Mouse (Mus musculus): Measurements from ENCODE around the gene Wdr11. TPM values are rescaled to one million over a fixed set of nuclear protein-coding genes. Genes with fewer than 3 reads are reported as not detected.

Gene Wdr11
- 20.3 and 21.0 TPM in 2 replicates for polyA plus RNA-seq (2015; fragmentation: Nextera tagmentation; extraction: Ambion mirVana)

GRCm38 (mm10) chr7:129591371-129592131 is at the start of gene Wdr11:
Gene Wdr11 (plus strand): TSS chr7:129591863.
- TF ChIP-seq CTCF (IDR thresholded peaks at IDR 0.05) (no peak), EP300 (IDR thresholded peaks at IDR 0.05) (no peak)
- H3K36me3 ChIP-seq (ENCODE audit: insufficient read depth, low read length): no peaks in the 10 kb centered on the region
- H3K9ac ChIP-seq (replicated peaks; ENCODE audit: low read depth): peak within 1 kb of the TSS; percentile 52
- peak; percentile 87 for DNase-seq (ENCODE audit: low spot score)
- peak within 1 kb of the TSS; percentile 87 for H3K27ac ChIP-seq (ENCODE audit: low read length)
- H3K9me3 ChIP-seq (ENCODE audit: low read length): no peaks in the 10 kb centered on the region
- H3K4me2 ChIP-seq (replicated peaks; ENCODE audit: low read depth, low read length): peak within 1 kb of the TSS; percentile 68
- ATAC-seq: peak; percentile 93
- no peaks in the 10 kb centered on the region for H3K27me3 ChIP-seq (replicated peaks; ENCODE audit: insufficient read depth, low read length)
- H3K4me3 ChIP-seq (ENCODE audit: low read depth, low read length): peak within 1 kb of the TSS; percentile 61
- peaks cover 4% of the 10 kb centered on the region for H3K4me1 ChIP-seq (ENCODE audit: insufficient read depth, low read depth, low read length)
- WGBS: 5% methylated on average over 37 of the region's 37 CpGs

DNA sequence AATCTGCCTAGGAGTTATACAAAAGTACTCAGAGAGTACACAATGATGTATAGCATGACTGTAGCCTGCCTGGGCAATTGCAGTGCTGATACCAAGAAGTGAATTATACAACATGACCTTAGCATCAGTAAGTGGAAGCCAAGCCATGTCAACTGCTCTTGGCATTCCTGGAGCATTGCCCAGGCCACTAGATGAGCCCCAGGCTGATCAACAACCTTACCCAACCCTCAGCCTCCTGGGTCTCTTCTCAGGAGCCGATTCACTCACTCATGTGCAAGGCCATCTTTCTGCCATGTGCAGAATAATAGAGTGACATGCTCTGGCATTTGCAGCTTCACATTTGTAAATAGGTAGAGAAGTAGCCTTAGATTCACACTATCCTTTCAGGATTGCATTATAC is 24.1 kb upstream of the Wdr11 start:
- Histone ChIP-seq H3K36me3 (ENCODE audit: insufficient read depth, low read length) (no peaks in the 10 kb centered on the region), H3K4me3 (ENCODE audit: low read depth, low read length) (no peak overlapping the region), H3K4me1 (ENCODE audit: insufficient read depth, low read depth, low read length) (no peaks in the 10 kb centered on the region), H3K4me2 (replicated peaks; ENCODE audit: low read depth, low read length) (no peak overlapping the region), H3K9ac (replicated peaks; ENCODE audit: low read depth) (no peak overlapping the region), H3K27ac (ENCODE audit: low read length) (no peak overlapping the region), H3K27me3 (replicated peaks; ENCODE audit: insufficient read depth, low read length) (no peaks in the 10 kb centered on the region), H3K9me3 (ENCODE audit: low read length) (no peaks in the 10 kb centered on the region)
- TF ChIP-seq EP300 (IDR thresholded peaks at IDR 0.05) (no peak), CTCF (IDR thresholded peaks at IDR 0.05) (no peak)
- ATAC-seq (no peak), DNase-seq (ENCODE audit: low spot score) (no peak)
- WGBS: 68% methylated on average over 1 of the region's 1 CpGs

DNA sequence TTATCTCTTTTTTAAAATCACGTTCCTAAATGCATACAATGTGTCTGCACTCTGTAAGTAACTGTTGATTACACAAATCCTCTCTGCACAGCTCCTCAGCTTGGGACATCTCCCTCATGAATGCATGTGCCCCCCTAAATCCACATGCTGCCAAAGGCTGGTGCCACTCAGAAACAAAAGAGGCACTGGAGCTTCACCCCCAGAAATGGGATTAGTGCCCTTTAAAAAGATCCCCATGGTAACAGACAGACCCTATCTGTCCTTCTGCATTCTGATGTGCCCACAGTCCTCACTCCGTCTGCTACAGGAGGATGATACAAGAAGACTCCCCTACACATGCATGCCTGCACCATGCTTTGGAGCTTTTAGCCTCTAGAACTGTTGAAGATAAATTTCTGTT is 23.3 kb upstream of the Wdr11 start:
- no peak for ATAC-seq
- DNase-seq (ENCODE audit: low spot score): no peak

DNA sequence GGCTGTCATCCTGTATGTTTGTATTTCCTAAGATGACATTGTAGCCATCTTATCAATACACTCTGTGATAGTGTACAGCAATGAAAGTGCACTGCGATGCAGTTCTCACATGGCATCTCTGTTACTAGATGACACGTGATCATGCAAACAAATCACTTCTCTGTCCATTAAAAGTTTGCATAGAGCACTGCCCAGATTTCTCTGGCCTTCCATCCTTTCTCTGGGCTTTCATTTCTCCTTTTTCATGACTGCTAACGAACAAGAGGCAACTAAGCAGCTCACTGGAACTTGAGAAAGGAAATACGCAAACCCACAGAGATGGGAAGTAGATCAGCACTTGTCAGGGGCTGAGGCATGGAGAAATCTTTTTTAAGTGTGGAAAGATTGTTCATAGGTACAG is 17.2 kb upstream of the Wdr11 start:
- H3K4me3 ChIP-seq (ENCODE audit: low read depth, low read length): no peak overlapping the region
- H3K9me3 ChIP-seq (ENCODE audit: low read length): no peaks in the 10 kb centered on the region
- no peaks in the 10 kb centered on the region for H3K4me1 ChIP-seq (ENCODE audit: insufficient read depth, low read depth, low read length)
- ATAC-seq: no peak
- no peak for DNase-seq (ENCODE audit: low spot score)
- WGBS: 53% methylated on average over 4 of the region's 4 CpGs
- no peak overlapping the region for H3K9ac ChIP-seq (replicated peaks; ENCODE audit: low read depth)
- H3K27me3 ChIP-seq (replicated peaks; ENCODE audit: insufficient read depth, low read length): no peaks in the 10 kb centered on the region
- H3K36me3 ChIP-seq (ENCODE audit: insufficient read depth, low read length): no peaks in the 10 kb centered on the region
- TF ChIP-seq CTCF (IDR thresholded peaks at IDR 0.05): no peak
- no peak for TF ChIP-seq EP300 (IDR thresholded peaks at IDR 0.05)
- no peak overlapping the region for H3K27ac ChIP-seq (ENCODE audit: low read length)
- no peak overlapping the region for H3K4me2 ChIP-seq (replicated peaks; ENCODE audit: low read depth, low read length)

More for the DNA sequence above, 23.3 kb upstream of the Wdr11 start:
- Histone ChIP-seq H3K27ac (ENCODE audit: low read length) (no peak overlapping the region), H3K36me3 (ENCODE audit: insufficient read depth, low read length) (no peaks in the 10 kb centered on the region), H3K4me1 (ENCODE audit: insufficient read depth, low read depth, low read length) (no peaks in the 10 kb centered on the region), H3K9me3 (ENCODE audit: low read length) (no peaks in the 10 kb centered on the region), H3K4me2 (replicated peaks; ENCODE audit: low read depth, low read length) (no peak overlapping the region), H3K9ac (replicated peaks; ENCODE audit: low read depth) (no peak overlapping the region), H3K4me3 (ENCODE audit: low read depth, low read length) (no peak overlapping the region), H3K27me3 (replicated peaks; ENCODE audit: insufficient read depth, low read length) (no peaks in the 10 kb centered on the region)
- 58% methylated on average over 2 of the region's 2 CpGs for WGBS
- TF ChIP-seq EP300 (IDR thresholded peaks at IDR 0.05) (no peak), CTCF (IDR thresholded peaks at IDR 0.05) (no peak)

GRCm38 (mm10) chr7:129575110-129575784 is 16.4 kb upstream of the Wdr11 start:
- H3K4me3 ChIP-seq (ENCODE audit: low read depth, low read length): no peak overlapping the region
- DNase-seq (ENCODE audit: low spot score) (no peak), ATAC-seq (no peak)
- H3K4me2 ChIP-seq (replicated peaks; ENCODE audit: low read depth, low read length): no peak overlapping the region
- H3K9me3 ChIP-seq (ENCODE audit: low read length): no peaks in the 10 kb centered on the region
- H3K4me1 ChIP-seq (ENCODE audit: insufficient read depth, low read depth, low read length): no peaks in the 10 kb centered on the region
- 22% methylated on average over 7 of the region's 7 CpGs for WGBS
- no peaks in the 10 kb centered on the region for H3K36me3 ChIP-seq (ENCODE audit: insufficient read depth, low read length)
- no peak overlapping the region for H3K27ac ChIP-seq (ENCODE audit: low read length)
- TF ChIP-seq CTCF (IDR thresholded peaks at IDR 0.05) (no peak), EP300 (IDR thresholded peaks at IDR 0.05) (no peak)
- no peaks in the 10 kb centered on the region for H3K27me3 ChIP-seq (replicated peaks; ENCODE audit: insufficient read depth, low read length)
- no peak overlapping the region for H3K9ac ChIP-seq (replicated peaks; ENCODE audit: low read depth)

DNA sequence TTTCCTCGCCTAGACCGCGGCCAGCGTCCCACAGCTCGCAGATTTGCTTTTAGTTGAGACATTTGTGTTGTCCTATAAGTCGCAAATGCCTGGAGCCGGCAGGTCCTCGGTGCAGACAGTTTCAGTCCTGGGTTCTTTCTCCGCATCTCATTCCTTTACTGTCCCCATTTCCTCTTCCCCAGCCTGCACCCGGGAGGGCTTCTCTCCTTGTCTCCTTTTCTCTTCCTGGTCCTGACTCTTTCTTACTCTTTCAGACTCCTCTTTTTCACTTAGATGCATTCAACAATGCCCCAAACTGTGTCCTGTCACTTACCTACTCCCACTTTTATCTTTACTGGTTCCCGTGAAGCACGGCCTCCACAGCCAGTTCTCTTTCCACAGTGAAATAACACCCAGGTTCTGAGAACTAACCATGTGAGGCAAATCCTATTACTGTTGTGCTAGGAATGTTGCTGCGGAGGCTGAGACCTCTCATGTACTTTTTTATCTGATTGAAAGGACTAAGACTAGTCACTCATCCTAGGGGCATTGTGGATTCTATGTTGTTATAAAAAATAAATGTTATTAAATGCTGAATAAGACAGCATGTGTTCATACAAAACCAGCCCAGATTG is 576 bp downstream of the Wdr11 start:
- H3K27me3 ChIP-seq (replicated peaks; ENCODE audit: insufficient read depth, low read length): no peaks in the 10 kb centered on the region
- H3K4me1 ChIP-seq (ENCODE audit: insufficient read depth, low read depth, low read length): peaks cover 4% of the 10 kb centered on the region
- H3K4me3 ChIP-seq (ENCODE audit: low read depth, low read length): peak overlapping the region; percentile 61
- H3K9ac ChIP-seq (replicated peaks; ENCODE audit: low read depth): peak overlapping the region; percentile 52
- peak overlapping the region; percentile 87 for H3K27ac ChIP-seq (ENCODE audit: low read length)
- no peak for TF ChIP-seq CTCF (IDR thresholded peaks at IDR 0.05)
- no peak for TF ChIP-seq EP300 (IDR thresholded peaks at IDR 0.05)
- H3K36me3 ChIP-seq (ENCODE audit: insufficient read depth, low read length): no peaks in the 10 kb centered on the region
- DNase-seq (ENCODE audit: low spot score) (no peak), ATAC-seq (peak; percentile 22)
- H3K4me2 ChIP-seq (replicated peaks; ENCODE audit: low read depth, low read length): peak overlapping the region; percentile 68
- no peaks in the 10 kb centered on the region for H3K9me3 ChIP-seq (ENCODE audit: low read length)
- WGBS: under 1% methylated on average over 13 of the region's 13 CpGs
